Mouse (Mus musculus): ENCODE results near the gene Phactr2. TPM values are rescaled to one million over a fixed set of nuclear protein-coding genes. Genes with fewer than 3 reads are reported as not detected.

The Phactr2 gene
- polyA plus RNA-seq, 1 experiment, result 3.5 TPM

- WGBS, result 91% methylated on average over 8 of the region's 8 CpGs
- no peak for DNase-seq (ENCODE audit: low read depth in 1 of 2, low spot score in 2 of 2)
- H3K4me3 ChIP-seq (ENCODE audit: extremely low read depth, insufficient read depth, insufficient read length), result no peak overlapping the region
Observed at GRCm38 (mm10) chr10:13271716-13272115, 202.5 kb downstream of the Phactr2 start.

DNA sequence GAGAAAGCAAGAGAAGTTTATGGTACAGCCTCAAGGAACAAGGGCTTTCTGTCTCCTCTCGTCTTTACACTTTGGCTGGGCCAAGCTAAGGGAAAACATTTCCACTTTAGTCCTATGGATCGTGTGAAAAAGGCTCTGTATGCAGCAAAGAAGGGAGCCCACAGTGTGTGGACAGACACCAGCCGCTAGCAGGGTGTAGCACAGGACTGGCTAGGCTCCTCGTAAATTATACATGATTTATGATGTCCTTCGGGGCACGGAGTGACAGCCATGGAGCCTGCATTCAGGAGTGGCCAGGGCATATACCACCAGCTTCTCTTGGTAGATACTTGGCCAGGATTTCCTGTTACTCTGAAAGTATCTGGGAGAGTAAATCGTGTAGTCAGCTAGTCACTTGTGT is 203.1 kb downstream of the Phactr2 start:
- no peak overlapping the region for H3K4me3 ChIP-seq (ENCODE audit: extremely low read depth, insufficient read depth, insufficient read length)
- no peaks in the 10 kb centered on the region; the same call in none of the 2 replicates for H3K4me1 ChIP-seq (ENCODE audit: control insufficient read depth, insufficient read depth, insufficient read length)
- no peaks in the 10 kb centered on the region for H3K36me3 ChIP-seq (ENCODE audit: control insufficient read depth, insufficient read depth, low read length)
- no peak for DNase-seq (ENCODE audit: low read depth in 1 of 2, low spot score in 2 of 2)
- H3K27ac ChIP-seq (ENCODE audit: insufficient read depth, low read length), result no peak overlapping the region
- no peak for TF ChIP-seq CTCF (IDR thresholded peaks at IDR 0.05; ENCODE audit: extremely low read depth, insufficient read depth, insufficient read length, insufficient replicate concordance)
- no peak for TF ChIP-seq POLR2A (IDR thresholded peaks at IDR 0.05; ENCODE audit: low read depth, low read length)
- no peaks in the 10 kb centered on the region for H3K27me3 ChIP-seq (ENCODE audit: control insufficient read depth, insufficient read depth, low read length)
- WGBS, result 78% methylated on average over 7 of the region's 7 CpGs

More at GRCm38 (mm10) chr10:13271716-13272115, 202.5 kb downstream of the Phactr2 start:
- Histone ChIP-seq H3K27ac (ENCODE audit: insufficient read depth, low read length) (no peak overlapping the region), H3K27me3 (ENCODE audit: control insufficient read depth, insufficient read depth, low read length) (no peaks in the 10 kb centered on the region), H3K36me3 (ENCODE audit: control insufficient read depth, insufficient read depth, low read length) (no peaks in the 10 kb centered on the region), H3K4me1 (ENCODE audit: control insufficient read depth, insufficient read depth, insufficient read length) (no peaks in the 10 kb centered on the region; the same call in none of the 2 replicates)
- TF ChIP-seq CTCF (IDR thresholded peaks at IDR 0.05; ENCODE audit: extremely low read depth, insufficient read depth, insufficient read length, insufficient replicate concordance), result no peak
- TF ChIP-seq POLR2A (IDR thresholded peaks at IDR 0.05; ENCODE audit: low read depth, low read length), result no peak

DNA sequence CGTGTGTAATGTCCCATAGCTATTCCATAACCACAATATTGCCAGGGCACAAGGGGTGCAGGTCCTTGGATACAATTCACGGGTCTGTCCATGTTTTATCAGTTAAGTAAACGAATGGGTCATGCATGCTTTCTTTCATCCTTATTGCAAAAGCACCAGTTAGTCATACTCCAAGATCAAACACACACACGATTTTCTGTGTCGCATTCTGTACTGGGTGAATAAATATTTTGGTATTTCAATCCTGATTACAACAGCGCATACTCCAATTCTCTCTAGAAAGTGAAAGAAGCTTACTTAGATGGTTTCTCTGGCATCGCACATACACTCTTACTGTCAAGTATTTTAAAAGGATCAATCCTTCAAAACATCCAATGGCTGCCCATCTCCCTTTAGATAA is 203.9 kb downstream of the Phactr2 start:
- no peaks in the 10 kb centered on the region; the same call in none of the 2 replicates for H3K4me1 ChIP-seq (ENCODE audit: control insufficient read depth, insufficient read depth, insufficient read length)
- WGBS, result 92% methylated on average over 7 of the region's 7 CpGs
- DNase-seq (ENCODE audit: low read depth in 1 of 2, low spot score in 2 of 2), result no peak
- H3K27ac ChIP-seq (ENCODE audit: insufficient read depth, low read length), result no peak overlapping the region
- no peaks in the 10 kb centered on the region for H3K36me3 ChIP-seq (ENCODE audit: control insufficient read depth, insufficient read depth, low read length)
- H3K27me3 ChIP-seq (ENCODE audit: control insufficient read depth, insufficient read depth, low read length), result no peaks in the 10 kb centered on the region
- H3K4me3 ChIP-seq (ENCODE audit: extremely low read depth, insufficient read depth, insufficient read length), result no peak overlapping the region
- TF ChIP-seq POLR2A (IDR thresholded peaks at IDR 0.05; ENCODE audit: low read depth, low read length) (no peak), CTCF (IDR thresholded peaks at IDR 0.05; ENCODE audit: extremely low read depth, insufficient read depth, insufficient read length, insufficient replicate concordance) (no peak)

DNA sequence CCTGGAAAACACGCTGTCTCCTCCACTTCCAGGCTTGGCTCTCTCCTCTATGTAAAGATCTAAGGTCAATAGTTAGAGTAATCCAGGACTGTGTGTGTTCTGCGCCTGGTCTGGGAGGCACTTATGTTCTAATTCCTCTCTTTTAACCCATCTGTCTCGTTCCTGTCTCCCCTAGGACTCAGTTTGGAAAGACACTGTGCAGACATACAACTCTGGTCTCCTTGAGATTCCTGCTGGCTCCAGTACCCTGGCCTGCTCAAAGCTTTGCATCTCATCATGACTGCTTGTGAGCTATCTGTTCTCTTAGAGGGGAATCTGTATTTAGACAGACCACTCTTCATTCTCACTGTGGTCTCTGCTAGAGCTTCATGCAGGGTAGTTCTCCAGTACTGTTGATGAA is 215.0 kb downstream of the Phactr2 start:
- Histone ChIP-seq H3K36me3 (ENCODE audit: control insufficient read depth, insufficient read depth, low read length) (no peaks in the 10 kb centered on the region), H3K4me1 (ENCODE audit: control insufficient read depth, insufficient read depth, insufficient read length) (no peaks in the 10 kb centered on the region), H3K27ac (ENCODE audit: insufficient read depth, low read length) (no peak overlapping the region), H3K27me3 (ENCODE audit: control insufficient read depth, insufficient read depth, low read length) (no peaks in the 10 kb centered on the region), H3K4me3 (ENCODE audit: extremely low read depth, insufficient read depth, insufficient read length) (no peak overlapping the region)
- no peak for DNase-seq (ENCODE audit: low read depth in 1 of 2, low spot score in 2 of 2)
- TF ChIP-seq POLR2A (IDR thresholded peaks at IDR 0.05; ENCODE audit: low read depth, low read length), result no peak
- no peak for TF ChIP-seq CTCF (IDR thresholded peaks at IDR 0.05; ENCODE audit: extremely low read depth, insufficient read depth, insufficient read length, insufficient replicate concordance)
- 91% methylated on average over 3 of the region's 3 CpGs for WGBS

DNA sequence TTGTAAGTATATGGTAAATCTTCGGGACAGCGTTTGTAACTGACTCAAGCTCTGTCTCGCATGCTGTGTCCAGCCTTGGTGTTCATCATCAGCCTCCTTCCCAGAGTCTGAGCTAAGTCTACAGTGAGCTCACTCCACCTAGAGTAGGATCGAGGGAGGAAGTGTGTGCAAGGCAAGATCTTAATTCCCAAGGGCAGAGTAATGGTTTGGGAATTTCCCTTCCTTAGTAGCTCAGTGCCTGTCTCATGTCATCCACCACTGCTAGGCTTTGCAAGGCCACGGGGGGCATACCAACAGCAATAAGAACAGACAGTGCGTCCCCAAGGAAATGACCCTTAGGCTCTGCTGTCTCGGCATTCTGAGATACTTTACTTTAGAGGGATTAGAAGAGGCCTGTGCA is 218.0 kb downstream of the Phactr2 start:
- Histone ChIP-seq H3K27ac (ENCODE audit: insufficient read depth, low read length) (no peak overlapping the region), H3K36me3 (ENCODE audit: control insufficient read depth, insufficient read depth, low read length) (no peaks in the 10 kb centered on the region), H3K4me3 (ENCODE audit: extremely low read depth, insufficient read depth, insufficient read length) (no peak overlapping the region), H3K27me3 (ENCODE audit: control insufficient read depth, insufficient read depth, low read length) (no peaks in the 10 kb centered on the region), H3K4me1 (ENCODE audit: control insufficient read depth, insufficient read depth, insufficient read length) (no peaks in the 10 kb centered on the region)
- no peak for DNase-seq (ENCODE audit: low read depth in 1 of 2, low spot score in 2 of 2)
- WGBS, result 87% methylated on average over 7 of the region's 7 CpGs
- no peak for TF ChIP-seq POLR2A (IDR thresholded peaks at IDR 0.05; ENCODE audit: low read depth, low read length)
- no peak for TF ChIP-seq CTCF (IDR thresholded peaks at IDR 0.05; ENCODE audit: extremely low read depth, insufficient read depth, insufficient read length, insufficient replicate concordance)

DNA sequence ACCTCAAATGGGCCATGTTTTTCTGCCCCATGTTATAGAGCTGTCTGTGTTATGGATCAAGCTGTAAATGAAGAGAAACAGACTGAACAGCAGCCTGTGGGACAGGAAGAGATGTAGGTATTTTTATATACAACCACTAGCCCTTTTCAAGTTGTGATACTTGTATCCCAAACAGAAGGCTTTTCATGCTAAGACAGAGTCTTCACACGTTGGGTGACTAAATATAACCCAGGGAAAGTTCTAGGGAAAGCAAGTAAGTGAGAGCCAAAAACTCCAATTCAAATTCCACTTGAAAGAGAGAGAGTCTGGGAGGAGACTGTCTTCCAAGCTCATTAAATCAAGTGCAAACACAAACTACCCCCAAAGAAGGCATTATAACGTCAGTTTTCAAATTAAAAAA is 223.9 kb downstream of the Phactr2 start:
- no peaks in the 10 kb centered on the region for H3K36me3 ChIP-seq (ENCODE audit: control insufficient read depth, insufficient read depth, low read length)
- no peak overlapping the region for H3K4me3 ChIP-seq (ENCODE audit: extremely low read depth, insufficient read depth, insufficient read length)
- H3K4me1 ChIP-seq (ENCODE audit: control insufficient read depth, insufficient read depth, insufficient read length), result no peaks in the 10 kb centered on the region
- DNase-seq (ENCODE audit: low read depth in 1 of 2, low spot score in 2 of 2), result no peak
- H3K27me3 ChIP-seq (ENCODE audit: control insufficient read depth, insufficient read depth, low read length), result no peaks in the 10 kb centered on the region
- no peak overlapping the region for H3K27ac ChIP-seq (ENCODE audit: insufficient read depth, low read length)
- WGBS, result 82% methylated on average over 2 of the region's 2 CpGs
- no peak for TF ChIP-seq POLR2A (IDR thresholded peaks at IDR 0.05; ENCODE audit: low read depth, low read length)
- no peak for TF ChIP-seq CTCF (IDR thresholded peaks at IDR 0.05; ENCODE audit: extremely low read depth, insufficient read depth, insufficient read length, insufficient replicate concordance)

DNA sequence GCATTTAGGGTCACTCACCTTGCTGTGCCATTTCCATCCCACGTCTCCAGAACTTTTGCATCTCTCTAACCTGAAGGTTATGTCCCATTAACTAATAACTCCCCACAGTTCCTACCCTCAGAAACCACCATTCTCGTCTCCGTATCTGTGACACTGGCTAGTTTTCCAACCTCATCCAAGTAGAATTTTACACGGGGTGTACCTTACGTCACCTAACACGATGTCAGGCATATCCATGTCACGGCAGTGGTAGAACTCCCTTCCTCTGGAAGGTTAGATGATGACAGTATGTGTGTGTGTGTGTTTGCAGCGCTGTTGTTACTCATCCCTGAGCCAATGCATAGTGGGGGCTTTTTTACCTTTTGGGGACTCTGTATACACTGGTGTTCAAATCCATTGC is 225.1 kb downstream of the Phactr2 start:
- Histone ChIP-seq H3K4me1 (ENCODE audit: control insufficient read depth, insufficient read depth, insufficient read length) (no peaks in the 10 kb centered on the region), H3K36me3 (ENCODE audit: control insufficient read depth, insufficient read depth, low read length) (no peaks in the 10 kb centered on the region), H3K27ac (ENCODE audit: insufficient read depth, low read length) (no peak overlapping the region), H3K4me3 (ENCODE audit: extremely low read depth, insufficient read depth, insufficient read length) (no peak overlapping the region), H3K27me3 (ENCODE audit: control insufficient read depth, insufficient read depth, low read length) (no peaks in the 10 kb centered on the region)
- 95% methylated on average over 8 of the region's 8 CpGs for WGBS
- no peak for TF ChIP-seq CTCF (IDR thresholded peaks at IDR 0.05; ENCODE audit: extremely low read depth, insufficient read depth, insufficient read length, insufficient replicate concordance)
- DNase-seq (ENCODE audit: low read depth in 1 of 2, low spot score in 2 of 2), result no peak
